Mouse (Mus musculus) liver, embryonic 14.5 days (tissue): Measurements from ENCODE around the gene Gria1. TPM values are rescaled to one million over a fixed set of nuclear protein-coding genes. Genes with fewer than 3 reads are reported as not detected.

ENCODE experiments used
- ATAC-seq: fragments of 200-750 bp; cut with Nextera tagmentation; 2 replicates; pipeline ENCODE4 v1.8.0; 2017; ENCODE audit warnings: moderate number of reproducible peaks, mild to moderate bottlenecking, moderate library complexity; ENCODE audit not compliant: insufficient read depth
- DNase-seq, 3 experiments: peaks; one replicate each; pipeline ENCODE4 v3.0.0-alpha.2; 2012 to 2013; ENCODE audit warnings: low read depth in 3 of 3, low spot score in 3 of 3
- H3K27ac ChIP-seq: fragments of 300-500 bp; sonication (generic); 2 replicates; pipeline ENCODE4 v1.5.1; 2014; ENCODE audit warnings: moderate library complexity, mild to moderate bottlenecking, control low read depth, inconsistent platforms
- H3K27me3 ChIP-seq: fragments of 300-500 bp; sonication (generic); 2 replicates; pipeline ENCODE4 v1.6.1; 2014; ENCODE audit warnings: mild to moderate bottlenecking, low read length, moderate library complexity; ENCODE audit not compliant: control insufficient read depth, insufficient read depth
- H3K36me3 ChIP-seq: fragments of 300-500 bp; sonication (generic); replicated peaks from 2 replicates; pipeline ENCODE4 v1.6.1; 2014; ENCODE audit warnings: low read depth; ENCODE audit not compliant: control insufficient read depth, insufficient read depth
- H3K4me1 ChIP-seq, 2 experiments: fragments of 200-500 bp in 1 of 2; fragments of 300-500 bp in 1 of 2; sonication (generic) in 1 of 2; replicated peaks; 2 replicates each; pipeline ENCODE4 v1.6.1; 2012 to 2014; ENCODE audit warnings: antibody characterized with exemption in 1 of 2, inconsistent platforms in 1 of 2, low read length in 1 of 2; ENCODE audit not compliant: control insufficient read depth in 2 of 2, insufficient read depth in 2 of 2
- H3K4me2 ChIP-seq: fragments of 300-500 bp; sonication (generic); 2 replicates; pipeline ENCODE4 v1.6.1; 2014; ENCODE audit warnings: low read depth, mild to moderate bottlenecking, control low read depth, moderate library complexity
- H3K4me3 ChIP-seq, 2 experiments: fragments of 200-500 bp in 1 of 2; fragments of 300-500 bp in 1 of 2; sonication (generic) in 1 of 2; 2 replicates each; pipeline ENCODE4 v1.5.1; 2012 to 2014; ENCODE audit warnings: low read depth in 2 of 2, low read length in 2 of 2, mild to moderate bottlenecking in 2 of 2, control low read depth in 1 of 2, inconsistent platforms in 1 of 2, moderate library complexity in 1 of 2; ENCODE audit not compliant: insufficient read depth in 1 of 2
- H3K9ac ChIP-seq: fragments of 300-500 bp; sonication (generic); replicated peaks from 2 replicates; pipeline ENCODE4 v1.6.1; 2014; ENCODE audit warnings: mild to moderate bottlenecking, control low read depth, moderate library complexity
- H3K9me3 ChIP-seq: fragments of 300-500 bp; sonication (generic); 2 replicates; pipeline ENCODE4 v1.6.1; 2016; ENCODE audit warnings: low read length, mixed read lengths; ENCODE audit not compliant: control insufficient read depth
- CTCF ChIP-seq: IDR thresholded peaks from 2 replicates; pipeline ENCODE4 v1.5.1; 2016; ENCODE audit warnings: antibody characterized with exemption, low read depth, control low read depth
- EP300 ChIP-seq: IDR thresholded peaks from 2 replicates; pipeline ENCODE4 v1.6.1; 2016; ENCODE audit warnings: antibody characterized with exemption, low read depth
- WGBS: fragments of 180-500 bp; shearing (Covaris S2); extraction: QIAGEN DNeasy Blood & Tissue Kit; methylation state at CpG from one replicate; pipeline ENCODE4 v1.1.7; 2014; ENCODE audit not compliant: insufficient replicate concordance; 5-methylcytosine and 5-hydroxymethylcytosine counted together
- polyA plus RNA-seq, 2 experiments: library from polyadenylated mRNA; depleted of rRNA in 1 of 2; stranded (reverse) in 1 of 2; unstranded in 1 of 2; fragments of >200 nt; fragmentation: Nextera tagmentation in 1 of 2; extraction: Ambion mirVana in 1 of 2; gene quantifications; 2 replicates each; pipeline versions ENCODE4 v1.2.1 to v1.2.3; 2012 to 2014

The Gria1 gene
- polyA plus RNA-seq, 2 experiments = 0.04 to 0.06 TPM

DNA sequence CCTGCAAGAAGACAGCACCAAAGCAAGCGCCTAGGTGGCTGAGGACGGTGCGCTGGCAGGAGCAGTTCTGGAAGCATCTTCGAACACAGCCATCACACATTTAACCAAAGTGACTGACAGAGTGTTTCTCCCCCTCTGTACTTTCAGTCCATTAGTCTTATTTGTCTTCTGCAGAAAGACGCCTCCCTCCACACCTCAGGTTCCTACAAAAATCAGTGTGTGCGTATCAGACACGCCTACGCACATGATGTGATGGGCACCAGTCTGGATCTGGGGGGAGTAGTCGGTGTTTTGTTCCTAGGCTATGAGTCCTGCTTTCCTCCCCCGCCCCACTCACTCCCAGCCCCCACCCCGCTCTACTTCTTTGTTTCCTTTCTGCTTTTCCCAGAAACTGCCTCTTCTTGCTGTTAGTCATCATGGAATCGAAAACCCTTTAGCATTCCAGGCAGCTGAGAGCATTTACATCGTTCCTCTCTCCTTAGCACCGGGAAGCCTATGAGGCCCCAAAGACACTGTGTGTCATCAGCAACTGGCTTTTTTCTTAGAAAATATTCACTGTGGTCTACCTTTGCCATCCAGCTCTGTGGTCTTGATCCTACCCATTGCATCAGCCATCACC, 129.1 kb downstream of the Gria1 start:
- 75% methylated on average over 14 of the region's 14 CpGs for whole genome bisulfite sequencing
- no peaks in the 10 kb centered on the region for H3K27me3 ChIP-seq
- no peaks in the 10 kb centered on the region for H3K36me3 ChIP-seq
- TF ChIP-seq EP300 (no peak), CTCF (no peak)
- no peak overlapping the region for H3K27ac ChIP-seq
- DNase-seq = no peak
- ATAC-seq = no peak
- H3K4me2 ChIP-seq = no peak overlapping the region
- no peak overlapping the region for H3K9ac ChIP-seq
- no peaks in the 10 kb centered on the region for H3K4me1 ChIP-seq
- H3K9me3 ChIP-seq = no peaks in the 10 kb centered on the region
- no peak overlapping the region for H3K4me3 ChIP-seq

- H3K9me3 ChIP-seq = no peaks in the 10 kb centered on the region
- WGBS = 59% methylated on average over 5 of the region's 5 CpGs
- TF ChIP-seq EP300 (no peak), CTCF (no peak)
- no peaks in the 10 kb centered on the region for H3K27me3 ChIP-seq
- H3K27ac ChIP-seq = no peak overlapping the region
- no peaks in the 10 kb centered on the region for H3K36me3 ChIP-seq
- no peak overlapping the region for H3K4me3 ChIP-seq
- DNase-seq (no peak), ATAC-seq (no peak)
- H3K4me1 ChIP-seq = no peaks in the 10 kb centered on the region
- H3K4me2 ChIP-seq = no peak overlapping the region
- H3K9ac ChIP-seq = no peak overlapping the region
Observed at GRCm38 (mm10) chr11:57143681-57144080, 132.5 kb downstream of the Gria1 start.

DNA sequence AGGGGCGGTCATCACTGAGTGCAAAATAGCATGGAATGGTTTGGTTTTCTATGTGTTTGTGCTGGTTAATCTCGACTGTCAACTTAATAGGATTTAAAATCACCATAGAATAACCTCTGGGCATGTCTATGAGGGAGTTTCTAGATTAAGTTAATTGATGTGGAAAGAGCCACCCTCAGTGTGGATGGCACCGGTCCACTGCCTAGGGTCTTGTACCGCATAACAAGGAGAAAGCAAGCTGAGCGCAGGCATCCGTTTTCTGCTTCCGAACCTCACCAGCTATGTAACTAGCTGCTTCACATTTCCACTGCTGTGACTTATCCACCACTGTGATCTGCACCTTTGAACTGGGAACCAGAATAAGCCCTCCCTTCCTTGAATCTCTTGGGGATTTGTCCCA, 134.0 kb downstream of the Gria1 start:
- H3K36me3 ChIP-seq = no peaks in the 10 kb centered on the region
- no peak for ATAC-seq
- H3K27me3 ChIP-seq = no peaks in the 10 kb centered on the region
- WGBS = 71% methylated on average over 7 of the region's 7 CpGs
- H3K9ac ChIP-seq = no peak overlapping the region
- no peaks in the 10 kb centered on the region for H3K9me3 ChIP-seq
- H3K4me3 ChIP-seq = no peak overlapping the region
- DNase-seq = no peak
- no peaks in the 10 kb centered on the region for H3K4me1 ChIP-seq
- no peak overlapping the region for H3K27ac ChIP-seq
- no peak overlapping the region for H3K4me2 ChIP-seq
- TF ChIP-seq CTCF = no peak
- no peak for TF ChIP-seq EP300

GRCm38 (mm10) chr11:57145704-57146103, 134.5 kb downstream of the Gria1 start:
- no peaks in the 10 kb centered on the region for H3K9me3 ChIP-seq

DNA sequence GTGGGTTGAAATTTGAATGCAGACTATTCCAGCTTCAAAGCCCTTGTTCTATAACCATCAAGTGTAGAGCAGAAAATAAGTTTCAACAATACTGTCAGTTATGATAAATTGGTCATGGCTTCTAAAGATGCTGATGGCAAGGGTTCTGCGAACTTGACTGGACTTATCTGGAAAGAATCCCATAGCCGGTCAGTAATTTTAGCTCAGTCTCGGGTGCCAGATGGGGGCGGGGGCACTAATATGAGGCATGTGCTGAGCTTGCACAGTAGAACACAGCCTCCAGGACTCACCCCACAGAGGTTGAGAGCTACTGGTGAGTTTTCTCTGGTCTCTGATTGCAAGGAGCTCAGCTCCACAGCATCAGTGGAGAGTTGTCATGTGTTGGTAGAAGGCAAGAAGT, 140.5 kb downstream of the Gria1 start:
- Histone ChIP-seq H3K4me3 (no peak overlapping the region), H3K4me1 (no peaks in the 10 kb centered on the region), H3K27me3 (no peaks in the 10 kb centered on the region), H3K36me3 (no peaks in the 10 kb centered on the region), H3K9ac (no peak overlapping the region), H3K27ac (no peak overlapping the region), H3K4me2 (no peak overlapping the region), H3K9me3 (no peaks in the 10 kb centered on the region)
- 72% methylated on average over 4 of the region's 4 CpGs for WGBS
- ATAC-seq (no peak), DNase-seq (no peak)
- TF ChIP-seq CTCF (no peak), EP300 (no peak)

More at GRCm38 (mm10) chr11:57145704-57146103, 134.5 kb downstream of the Gria1 start:
- Histone ChIP-seq H3K4me2 (no peak overlapping the region), H3K9ac (no peak overlapping the region), H3K4me1 (no peaks in the 10 kb centered on the region), H3K4me3 (no peak overlapping the region), H3K27me3 (no peaks in the 10 kb centered on the region), H3K27ac (no peak overlapping the region), H3K36me3 (no peaks in the 10 kb centered on the region)
- ATAC-seq (no peak), DNase-seq (no peak)
- WGBS = 42% methylated on average over 7 of the region's 7 CpGs
- TF ChIP-seq CTCF (no peak), EP300 (no peak)
